25 mouse cellular contexts compared by ENCODE assay signal in genomic region chr13:98984465-98984864, GRCm38 (mm10). TPM values are rescaled to one million over a fixed set of nuclear protein-coding genes. Genes with fewer than 3 reads are reported as not detected.
DNase-seq lines count a peak whose midpoint lies in the region; TF ChIP-seq lines count a peak whose summit lies in the region.
"Had no signal": no experiment of that assay in that cellular context is flagged by ENCODE, and none has a peak within 500 bp of the region (broad histone marks: within the 10 kb centered on the region; RNA-seq: fewer than 3 reads in every experiment).

1700024P04Rik (minus strand) TSS chr13:98984565.

- TF ChIP-seq POLR2A in testis, adult 2 months (IDR thresholded peaks at IDR 0.05; ENCODE audit: control insufficient read depth, low read depth, low read length): peak; percentile 52; the same call in 1 of the 2 replicates

- H3K4me1 ChIP-seq in testis, adult 2 months (ENCODE audit: control insufficient read depth, insufficient read depth, low read length): no peaks in the 10 kb centered on the region

- H3K27ac ChIP-seq in testis, adult 2 months (ENCODE audit: control insufficient read depth, insufficient read depth, low read depth, low read length): no peak within 1 kb of the TSS

- no peaks in the 10 kb centered on the region for H3K36me3 ChIP-seq in testis, adult 2 months (ENCODE audit: control insufficient read depth, insufficient read depth, low read length)
- H3K36me3 ChIP-seq: G1E had no signal

- peak; percentile 21 for DNase-seq in heart, adult 11 months
- no peak for DNase-seq in heart, postnatal 10 days
- DNase-seq in testis, postnatal 14 days (ENCODE audit: low spot score): no peak
- DNase-seq: adrenal gland, adult 2 months; adrenal gland, adult 8-10 months; adrenal gland, postnatal 10 days; adrenal gland, postnatal 14 days; adrenal gland, postnatal 25 days; adrenal gland, postnatal 36 days; B cell, adult 2 months; cerebellum, adult 11 months; cerebellum, adult 11-12 months; cerebellum, adult 18-20 months had no signal

- H3K4me3 ChIP-seq in testis, adult 2 months (ENCODE audit: control insufficient read depth, low read depth, low read length): peak within 1 kb of the TSS; percentile 78

- no peak for TF ChIP-seq CTCF in testis, adult 2 months (IDR thresholded peaks at IDR 0.05; ENCODE audit: control insufficient read depth, insufficient read depth, insufficient replicate concordance, low read depth, low read length)

- intact Hi-C loops in heart, postnatal 10 days (cut with DNase I): no loop called here

- no peaks in the 10 kb centered on the region for H3K27me3 ChIP-seq in testis, adult 2 months (ENCODE audit: control insufficient read depth, insufficient read depth, low read length)
- H3K27me3 ChIP-seq: CH12.LX had no signal

RNA-seq across cellular contexts. Expression of gene 1700024P04Rik, which starts in this region (rescaled TPM):
- not detected for total RNA-seq in heart, postnatal 10 days (2021)
- 561 and 657 TPM in 2 replicates for polyA plus RNA-seq in testis, adult 2 months (2012; rRNA removed)
- total RNA-seq: adrenal gland, adult 18-20 months; adrenal gland, adult 2 months; adrenal gland, adult 8-10 months; adrenal gland, postnatal 10 days; adrenal gland, postnatal 14 days; adrenal gland, postnatal 25 days; adrenal gland, postnatal 36 days; adrenal gland, postnatal 4 days; CH12.LX; ES-E14; G1E; MEL had no signal
- polyA plus RNA-seq: activated CD4-positive, CD25-positive, alpha-beta regulatory T cell, adult 4 months; adrenal gland, adult 2 months; brain, embryonic 14.5 days; C2C12; CD4-positive, CD25-positive, alpha-beta regulatory T cell, adult 4 months; G1E; Patski had no signal
